Mouse (Mus musculus) bone marrow, adult 2 months (tissue): ENCODE measurements around the gene Slc25a11. TPM values are rescaled to one million over a fixed set of nuclear protein-coding genes. Genes with fewer than 3 reads are reported as not detected.

Source experiments
- H3K27ac ChIP-seq: fragments of 200-500 bp; 2 replicates; pipeline ENCODE4 v1.5.1; 2012; ENCODE audit warnings: low read depth, mild to moderate bottlenecking, control low read depth, inconsistent platforms, low read length; ENCODE audit not compliant: control insufficient read depth, poor library complexity, insufficient read depth
- H3K4me1 ChIP-seq: fragments of 200-500 bp; 2 replicates; pipeline ENCODE4 v1.6.1; 2011; ENCODE audit warnings: low read length; ENCODE audit not compliant: control insufficient read depth, insufficient read depth
- H3K4me3 ChIP-seq: fragments of 200-500 bp; replicated peaks from 2 replicates; pipeline ENCODE3; 2011; ENCODE audit warnings: mild to moderate bottlenecking, low read depth, low read length, control low read depth; ENCODE audit not compliant: control insufficient read depth
- CTCF ChIP-seq: fragments of 200-500 bp; IDR thresholded peaks from 2 replicates; pipeline ENCODE4 v1.5.1; 2011; ENCODE audit warnings: low read length, control low read depth; ENCODE audit not compliant: control insufficient read depth, insufficient read depth
- POLR2A ChIP-seq: fragments of 200-500 bp; IDR thresholded peaks from 2 replicates; pipeline ENCODE4 v1.6.1; 2011; ENCODE audit warnings: low read depth, mild to moderate bottlenecking, control low read depth, low read length, borderline replicate concordance; ENCODE audit not compliant: control insufficient read depth
- WGBS: fragments of 180-500 bp; shearing (Covaris S2); methylation state at CpG from one replicate; pipeline ENCODE4 v1.1.7; 2018; 5-methylcytosine and 5-hydroxymethylcytosine counted together
- polyA plus RNA-seq: library from polyadenylated mRNA; stranded (reverse); fragments of >200 nt; gene quantifications from 2 replicates; pipeline ENCODE4 v1.2.4, GENCODE M21; 2011; ENCODE audit warnings: low replicate concordance; ENCODE audit not compliant: missing spikeins, insufficient read depth, insufficient read length

Slc25a11 gene
- polyA plus RNA-seq, 1 experiment, result 49.2 TPM

DNA sequence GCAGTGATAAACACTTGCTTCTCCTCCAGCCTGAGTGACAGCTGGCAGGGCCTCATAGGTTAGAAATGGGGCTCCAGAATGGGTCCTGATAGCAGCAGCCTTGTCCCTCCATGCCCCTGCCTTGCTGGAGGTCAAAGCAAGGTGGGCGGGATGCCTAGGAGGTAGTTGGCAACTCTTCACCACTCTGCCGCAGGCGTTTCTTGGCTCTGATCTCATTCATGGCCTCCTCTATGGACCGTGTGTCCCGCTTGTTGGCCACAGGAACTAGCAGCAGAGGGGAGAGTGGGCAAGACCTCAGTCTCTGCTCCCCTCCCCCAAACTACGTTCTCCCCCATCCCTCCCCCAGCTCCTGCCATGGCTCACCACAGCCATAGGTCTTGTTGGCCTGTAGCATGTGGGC, 16.7 kb upstream of the Slc25a11 start:
- 87% methylated on average over 6 of the region's 6 CpGs for WGBS
- H3K27ac ChIP-seq, result no peak overlapping the region

DNA sequence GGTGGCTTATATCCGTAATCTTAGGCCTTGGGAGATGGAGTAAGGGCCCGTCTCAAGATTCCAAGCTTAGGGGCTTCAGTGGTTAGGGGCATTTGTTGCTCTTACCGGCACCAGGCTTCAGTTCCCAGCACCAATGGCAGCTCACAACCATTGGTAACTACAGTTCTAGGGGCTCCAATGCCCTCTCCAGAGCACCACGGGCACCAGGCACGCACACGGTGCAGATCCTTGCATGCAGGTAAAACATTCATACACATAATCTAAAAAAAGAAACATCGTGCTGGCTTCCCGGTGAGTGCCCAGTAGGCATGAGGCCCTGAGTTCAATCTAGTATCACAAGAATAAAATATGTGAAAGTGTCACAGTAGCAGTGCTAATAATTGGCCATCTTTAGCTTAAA, 15.8 kb upstream of the Slc25a11 start:
- TF ChIP-seq POLR2A, result no peak
- no peak for TF ChIP-seq CTCF
- H3K4me3 ChIP-seq, result no peak overlapping the region
- no peak overlapping the region for H3K27ac ChIP-seq
- WGBS, result 87% methylated on average over 8 of the region's 8 CpGs
- H3K4me1 ChIP-seq, result no peaks in the 10 kb centered on the region; the same call in 1 of the 2 replicates

More for the DNA sequence above, 16.7 kb upstream of the Slc25a11 start:
- H3K4me1 ChIP-seq, result no peaks in the 10 kb centered on the region; the same call in 1 of the 2 replicates
- TF ChIP-seq POLR2A (no peak), CTCF (no peak)
- H3K4me3 ChIP-seq, result no peak overlapping the region

DNA sequence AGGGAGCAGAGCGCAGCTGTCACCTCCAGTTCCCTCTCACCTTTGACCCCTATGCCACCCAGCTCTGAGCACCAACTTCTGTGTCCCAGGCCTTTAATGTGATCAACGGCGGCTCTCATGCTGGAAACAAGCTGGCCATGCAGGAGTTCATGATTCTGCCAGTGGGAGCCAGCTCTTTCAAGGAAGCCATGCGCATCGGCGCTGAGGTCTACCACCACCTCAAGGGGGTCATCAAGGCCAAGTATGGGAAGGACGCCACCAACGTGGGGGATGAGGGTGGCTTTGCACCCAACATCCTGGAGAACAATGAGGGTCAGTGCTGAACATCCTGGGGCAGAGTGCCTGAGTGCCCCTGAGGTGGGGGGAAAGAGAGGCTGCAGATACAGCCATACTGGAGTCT, 13.3 kb upstream of the Slc25a11 start:
- H3K4me3 ChIP-seq, result no peak overlapping the region
- peaks cover 4% of the 10 kb centered on the region for H3K4me1 ChIP-seq
- H3K27ac ChIP-seq, result no peak overlapping the region
- no peak for TF ChIP-seq POLR2A
- no peak for TF ChIP-seq CTCF
- 88% methylated on average over 8 of the region's 8 CpGs for WGBS

DNA sequence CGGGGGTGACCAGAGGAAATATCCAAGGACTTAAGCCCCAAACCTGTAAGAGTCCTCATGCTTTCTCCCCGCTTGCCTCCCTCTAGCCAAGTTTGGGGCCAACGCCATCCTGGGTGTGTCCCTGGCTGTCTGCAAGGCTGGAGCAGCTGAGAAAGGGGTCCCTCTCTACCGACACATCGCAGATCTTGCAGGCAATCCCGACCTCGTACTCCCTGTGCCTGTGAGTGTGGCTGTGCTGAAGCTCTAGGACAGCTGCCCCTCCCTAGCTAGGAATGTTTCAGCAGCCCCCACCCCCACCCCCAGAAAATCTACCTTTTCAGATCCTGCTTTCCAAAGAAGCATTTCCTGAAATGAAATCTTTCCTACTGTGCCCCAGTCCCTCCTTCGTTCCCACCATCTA, 11.7 kb upstream of the Slc25a11 start:
- H3K4me1 ChIP-seq, result peaks cover 4% of the 10 kb centered on the region
- WGBS, result 78% methylated on average over 8 of the region's 8 CpGs
- TF ChIP-seq CTCF (no peak), POLR2A (no peak)
- no peak overlapping the region for H3K4me3 ChIP-seq
- no peak overlapping the region for H3K27ac ChIP-seq

DNA sequence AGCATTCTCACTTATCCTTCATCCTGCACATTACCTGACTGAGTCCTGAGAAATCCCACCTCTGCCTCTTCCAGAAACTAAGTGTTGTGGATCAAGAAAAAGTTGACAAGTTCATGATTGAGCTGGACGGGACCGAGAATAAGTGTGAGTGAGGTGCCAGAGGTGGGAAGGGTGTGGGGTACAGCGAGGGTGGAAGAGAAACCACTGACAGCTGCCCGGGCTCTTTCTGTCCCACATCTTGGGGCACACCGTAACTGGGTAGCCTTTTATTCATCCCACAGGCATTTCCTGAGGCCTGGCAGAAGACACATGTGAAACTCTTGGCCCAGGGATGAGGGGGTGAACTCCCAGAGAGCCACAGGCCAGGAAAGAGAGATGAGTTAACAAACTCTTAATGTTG, 11.2 kb upstream of the Slc25a11 start:
- H3K4me3 ChIP-seq, result no peak overlapping the region
- peaks cover 4% of the 10 kb centered on the region for H3K4me1 ChIP-seq
- H3K27ac ChIP-seq, result no peak overlapping the region
- TF ChIP-seq POLR2A (no peak), CTCF (no peak)
- 74% methylated on average over 5 of the region's 5 CpGs for WGBS

DNA sequence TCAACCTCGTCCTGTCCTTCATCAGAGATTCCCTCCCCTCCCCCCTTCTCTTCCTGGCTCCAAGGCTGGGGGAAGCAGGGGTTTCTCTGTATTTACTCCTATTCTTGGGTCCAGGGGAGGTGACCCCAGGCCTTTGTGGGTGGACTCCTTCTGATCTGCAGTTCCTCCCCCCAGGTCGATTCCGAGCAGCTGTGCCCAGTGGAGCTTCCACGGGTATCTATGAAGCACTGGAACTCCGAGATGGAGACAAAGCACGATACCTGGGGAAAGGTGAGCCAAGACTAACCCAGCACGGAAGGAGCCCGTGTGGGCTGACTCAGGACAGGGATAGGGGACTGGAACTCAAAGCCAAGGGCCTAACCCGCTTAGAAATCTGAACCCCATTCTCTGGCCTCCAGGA, 10.7 kb upstream of the Slc25a11 start:
- TF ChIP-seq POLR2A, result no peak
- no peak for TF ChIP-seq CTCF
- peaks cover 4% of the 10 kb centered on the region for H3K4me1 ChIP-seq
- 83% methylated on average over 9 of the region's 9 CpGs for WGBS
- H3K27ac ChIP-seq, result no peak overlapping the region
- H3K4me3 ChIP-seq, result no peak overlapping the region

DNA sequence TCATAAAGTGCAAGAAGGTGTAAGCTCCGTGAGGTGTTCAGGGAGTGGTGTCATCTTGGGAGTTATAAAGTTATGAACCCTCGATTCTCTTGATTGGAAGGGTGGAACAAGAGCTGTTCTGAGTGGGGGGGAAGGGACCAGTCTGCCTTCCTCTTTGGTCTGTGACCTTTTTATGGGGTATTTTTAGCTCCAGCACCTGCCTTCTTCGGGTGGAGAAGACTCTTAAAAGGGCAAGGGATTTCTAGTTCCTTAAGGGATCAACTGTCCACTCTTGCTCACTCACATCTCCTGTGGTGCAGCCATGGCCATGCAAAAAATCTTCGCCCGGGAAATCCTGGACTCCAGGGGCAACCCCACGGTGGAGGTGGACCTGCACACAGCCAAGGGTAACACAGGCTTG, 10.3 kb upstream of the Slc25a11 start:
- Histone ChIP-seq H3K4me3 (no peak overlapping the region), H3K4me1 (peaks cover 4% of the 10 kb centered on the region), H3K27ac (no peak overlapping the region)
- TF ChIP-seq POLR2A (no peak), CTCF (no peak)
- 53% methylated on average over 6 of the region's 6 CpGs for WGBS

DNA sequence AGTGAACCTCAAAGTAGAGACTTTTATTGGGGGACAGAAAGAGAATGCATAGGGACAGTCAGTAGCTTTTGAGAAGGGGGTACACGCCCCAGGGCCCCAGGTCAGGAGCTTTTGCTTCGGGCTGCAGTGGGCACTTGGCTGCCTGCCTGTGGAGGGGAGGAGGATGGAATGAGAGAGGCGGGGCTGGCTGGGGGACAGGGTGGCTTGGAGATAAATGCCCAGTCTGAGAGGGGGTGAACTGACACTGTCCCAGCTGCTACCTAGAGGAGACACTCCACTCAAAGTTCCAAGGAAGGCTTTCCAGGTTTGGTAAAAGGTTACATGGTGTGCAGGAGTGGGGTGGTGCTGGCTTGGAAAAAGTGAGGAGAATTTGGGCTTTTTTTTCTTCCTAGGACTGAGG, 9.7 kb upstream of the Slc25a11 start, which contains the start of gene Eno3:
Gene Eno3, plus strand, starts transcription at position 239 of the 400 bp plus-strand sequence.
- Histone ChIP-seq H3K4me3 (peak within 1 kb of the TSS; percentile 27), H3K27ac (peak within 1 kb of the TSS; percentile 82), H3K4me1 (peaks cover 4% of the 10 kb centered on the region)
- no peak for TF ChIP-seq CTCF
- TF ChIP-seq POLR2A, result no peak
- 38% methylated on average over 3 of the region's 3 CpGs for WGBS

DNA sequence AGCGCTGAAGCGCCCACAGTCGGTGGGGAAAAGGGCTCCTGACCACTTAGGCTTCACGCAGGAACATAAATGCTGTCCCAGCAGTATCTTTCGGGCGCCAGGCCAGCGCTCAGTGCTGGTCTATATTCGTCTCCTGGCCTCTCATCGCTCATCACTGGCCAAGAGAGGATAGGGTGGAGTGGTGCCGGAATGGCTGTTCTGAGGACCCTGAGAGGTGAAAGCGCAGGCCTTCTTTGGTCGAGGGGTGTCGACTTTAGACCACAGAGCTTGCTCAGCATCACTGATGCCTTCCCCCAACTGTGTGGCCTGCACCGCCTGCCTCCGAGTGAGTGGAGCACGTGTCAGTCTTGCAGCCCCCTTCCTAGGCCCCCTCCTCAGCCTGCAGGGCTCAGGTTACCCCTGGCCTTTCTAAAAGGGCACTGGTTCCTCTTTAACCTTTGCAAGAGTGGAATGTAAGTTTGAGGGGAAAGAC, 9.2 kb upstream of the Slc25a11 start:
- Histone ChIP-seq H3K4me1 (peaks cover 4% of the 10 kb centered on the region), H3K27ac (peak overlapping the region; percentile 82), H3K4me3 (peak overlapping the region; percentile 27)
- no peak for TF ChIP-seq POLR2A
- TF ChIP-seq CTCF, result no peak
- 52% methylated on average over 16 of the region's 16 CpGs for WGBS
